Mouse (Mus musculus) common myeloid progenitor, adult 5-6 weeks (primary cell): ENCODE data around the gene Tubg2. TPM values are rescaled to one million over a fixed set of nuclear protein-coding genes. Genes with fewer than 3 reads are reported as not detected.

Source experiments
- ATAC-seq: replicated peaks from 2 replicates; pipeline ENCODE4 v1.8.0; 2016; ENCODE audit warnings: low read depth, mild to moderate bottlenecking, moderate TSS enrichment, inconsistent platforms; ENCODE audit not compliant: poor library complexity, severe bottlenecking
- total RNA-seq: library from RNA; stranded (forward); fragments of 200-1000, 187-1606 nt; gene quantifications from 2 replicates; pipeline ENCODE4 v1.2.3, GENCODE M21; 2017

The Tubg2 gene
- total RNA-seq, 1 experiment from 2014 or later = not detected

DNA sequence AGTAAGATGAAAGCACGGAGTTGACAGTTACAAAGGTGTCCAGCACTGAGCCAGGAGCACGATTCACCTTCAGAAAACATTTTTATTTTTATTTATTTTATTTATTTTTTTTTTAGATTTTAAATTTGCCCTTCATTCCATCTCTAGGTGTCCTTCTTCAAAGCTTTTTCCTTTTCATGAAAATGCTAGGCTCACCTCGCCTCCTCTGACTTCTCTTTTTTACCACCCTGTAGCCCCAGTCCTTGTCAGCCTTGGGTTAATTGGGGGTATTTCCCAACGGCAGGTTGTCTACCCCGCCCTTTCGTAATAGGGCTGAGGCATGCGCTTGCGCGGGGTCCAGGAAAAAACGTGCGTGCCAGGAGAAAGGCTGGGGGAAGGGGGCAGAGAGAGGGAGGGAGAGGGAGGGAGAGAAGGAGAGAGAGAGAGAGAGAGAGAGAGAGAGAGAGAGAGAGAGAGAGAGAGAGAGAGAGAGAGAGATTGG lies 20.0 kb downstream of the Tubg2 start:
- ATAC-seq = no peak

DNA sequence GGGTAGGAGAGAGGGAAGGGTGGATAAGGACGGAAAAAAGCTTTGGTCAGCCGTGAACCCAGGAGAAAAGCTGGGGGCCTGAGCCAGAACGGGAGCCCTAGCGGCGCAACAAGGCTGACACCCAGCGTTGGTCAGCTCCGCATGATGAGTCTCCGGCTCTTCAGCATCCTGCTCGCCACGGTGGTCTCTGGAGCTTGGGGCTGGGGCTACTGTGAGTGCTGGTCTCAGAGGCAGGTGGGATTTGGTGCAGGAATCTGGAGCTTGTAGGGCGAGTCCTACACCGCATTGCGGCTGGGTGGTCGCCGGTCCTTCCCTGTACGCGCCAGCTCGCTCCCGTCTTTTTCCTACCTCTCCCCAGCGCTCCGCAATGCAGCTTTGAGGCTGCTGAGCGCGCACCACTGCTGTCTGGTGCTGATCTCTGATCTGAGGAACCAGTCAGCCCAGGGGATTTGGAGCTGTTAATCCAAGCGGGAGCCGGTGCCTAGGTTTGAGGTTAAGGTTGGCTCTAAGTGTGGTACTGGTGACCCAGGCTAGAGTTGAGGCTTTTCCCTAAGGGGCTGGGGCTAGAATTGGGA lies 20.5 kb downstream of the Tubg2 start:
- ATAC-seq = no peak

DNA sequence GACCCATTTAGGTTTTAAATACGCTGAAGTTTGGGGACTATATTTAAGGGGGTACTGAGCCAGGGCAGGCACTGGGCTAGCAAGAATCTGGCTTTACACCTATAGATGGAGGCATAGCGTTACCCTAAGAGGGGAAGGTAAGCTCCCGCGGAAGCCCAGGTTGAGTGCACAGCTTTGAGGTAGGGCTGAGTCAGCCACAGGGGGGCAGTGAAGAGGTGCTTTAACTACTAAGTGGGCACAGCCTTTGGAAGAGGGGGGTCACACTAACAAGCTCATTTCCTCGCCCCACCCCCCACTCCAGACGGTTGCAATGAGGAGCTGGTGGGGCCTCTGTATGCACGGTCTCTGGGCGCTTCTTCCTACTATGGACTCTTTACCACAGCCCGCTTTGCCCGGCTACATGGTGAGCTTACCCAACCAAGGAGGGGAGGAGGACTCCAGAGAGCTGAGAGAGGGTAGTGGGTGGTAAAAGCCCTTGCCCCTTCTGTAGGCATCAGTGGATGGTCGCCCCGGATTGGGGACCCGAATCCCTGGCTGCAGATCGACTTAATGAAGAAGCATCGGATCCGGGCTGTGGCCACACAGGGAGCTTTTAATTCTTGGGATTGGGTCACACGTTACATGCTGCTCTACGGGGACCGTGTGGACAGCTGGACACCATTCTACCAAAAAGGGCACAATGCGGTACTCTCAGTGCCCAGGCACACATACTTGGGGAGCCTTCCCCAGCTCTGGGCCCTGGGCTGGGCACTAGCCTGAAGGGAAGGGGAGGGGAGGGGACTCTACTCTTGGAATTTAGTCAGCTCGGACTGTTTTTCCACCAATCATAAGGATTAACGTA lies 21.4 kb downstream of the Tubg2 start:
- no peak for ATAC-seq

DNA sequence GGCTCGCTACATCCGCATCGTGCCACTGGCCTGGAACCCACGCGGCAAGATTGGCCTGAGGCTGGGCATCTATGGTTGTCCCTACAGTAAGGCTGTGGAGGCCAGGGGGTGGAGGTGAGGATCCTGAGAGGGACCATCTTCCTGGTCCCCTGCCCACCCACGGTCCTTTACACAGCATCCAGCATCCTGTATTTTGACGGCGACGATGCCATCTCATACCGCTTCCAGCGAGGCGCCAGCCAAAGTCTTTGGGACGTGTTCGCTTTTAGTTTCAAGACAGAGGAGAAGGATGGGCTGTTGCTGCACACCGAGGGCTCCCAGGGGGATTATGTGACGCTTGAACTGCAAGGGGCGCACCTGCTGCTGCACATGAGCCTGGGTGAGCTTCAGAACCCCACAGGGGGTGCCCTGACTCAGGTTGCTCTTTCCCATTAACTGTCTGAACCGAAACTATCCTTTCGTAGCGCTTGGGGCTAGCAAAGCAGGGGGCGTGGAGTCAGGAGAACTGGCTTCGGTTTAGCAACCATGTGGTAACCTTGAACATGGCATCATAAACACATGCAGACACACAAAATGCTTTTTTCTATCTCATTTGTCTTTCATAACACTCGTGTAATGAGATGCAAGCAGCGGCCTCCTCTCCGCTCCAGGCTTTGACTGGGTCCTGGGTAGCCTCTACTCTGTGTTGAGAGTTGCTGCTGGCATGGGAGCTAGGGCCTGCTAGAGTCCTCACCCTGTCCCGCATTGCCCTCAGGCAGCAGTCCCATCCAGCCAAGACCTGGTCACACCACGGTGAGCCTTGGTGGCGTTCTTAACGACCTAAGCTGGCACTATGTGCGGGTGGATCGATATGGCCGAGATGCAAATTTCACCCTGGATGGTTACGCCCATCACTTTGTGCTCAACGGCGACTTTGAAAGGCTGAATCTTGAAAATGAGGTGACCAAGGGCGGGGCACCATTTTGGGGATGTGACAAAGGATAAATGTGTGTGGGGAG lies 22.7 kb downstream of the Tubg2 start:
- no peak for ATAC-seq

DNA sequence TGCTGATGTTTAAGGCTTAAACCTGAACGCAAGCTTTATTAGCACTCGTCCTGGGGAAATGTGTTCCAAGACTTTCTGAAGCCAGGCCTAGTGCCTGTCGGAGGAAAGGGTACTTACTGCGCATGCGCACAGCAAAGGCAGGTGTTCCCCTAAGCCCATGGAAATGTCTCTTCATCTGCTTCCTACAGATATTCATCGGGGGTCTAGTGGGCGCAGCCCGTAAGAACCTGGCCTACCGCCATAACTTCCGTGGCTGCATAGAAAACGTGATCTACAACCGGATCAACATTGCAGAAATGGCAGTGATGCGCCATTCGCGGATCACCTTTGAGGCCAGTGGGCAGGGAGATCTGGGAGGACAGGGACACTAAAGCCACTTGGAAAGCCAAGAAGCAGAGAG lies 23.6 kb downstream of the Tubg2 start:
- ATAC-seq = no peak

DNA sequence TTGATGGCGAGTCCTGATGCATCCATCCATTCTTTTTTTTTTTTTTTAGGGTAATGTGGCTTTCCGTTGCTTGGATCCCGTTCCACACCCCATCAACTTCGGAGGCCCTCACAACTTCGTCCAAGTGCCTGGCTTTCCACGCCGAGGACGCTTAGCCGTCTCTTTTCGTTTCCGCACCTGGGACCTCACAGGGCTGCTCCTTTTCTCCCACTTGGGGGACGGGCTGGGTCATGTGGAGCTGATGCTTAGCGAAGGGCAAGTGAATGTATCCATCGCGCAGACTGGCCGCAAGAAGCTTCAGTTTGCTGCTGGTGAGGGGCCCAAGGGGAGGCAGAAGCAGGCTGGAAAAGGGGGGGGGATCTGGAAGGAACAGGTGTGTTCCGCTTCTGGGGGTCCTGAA lies 24.6 kb downstream of the Tubg2 start:
- ATAC-seq = no peak

DNA sequence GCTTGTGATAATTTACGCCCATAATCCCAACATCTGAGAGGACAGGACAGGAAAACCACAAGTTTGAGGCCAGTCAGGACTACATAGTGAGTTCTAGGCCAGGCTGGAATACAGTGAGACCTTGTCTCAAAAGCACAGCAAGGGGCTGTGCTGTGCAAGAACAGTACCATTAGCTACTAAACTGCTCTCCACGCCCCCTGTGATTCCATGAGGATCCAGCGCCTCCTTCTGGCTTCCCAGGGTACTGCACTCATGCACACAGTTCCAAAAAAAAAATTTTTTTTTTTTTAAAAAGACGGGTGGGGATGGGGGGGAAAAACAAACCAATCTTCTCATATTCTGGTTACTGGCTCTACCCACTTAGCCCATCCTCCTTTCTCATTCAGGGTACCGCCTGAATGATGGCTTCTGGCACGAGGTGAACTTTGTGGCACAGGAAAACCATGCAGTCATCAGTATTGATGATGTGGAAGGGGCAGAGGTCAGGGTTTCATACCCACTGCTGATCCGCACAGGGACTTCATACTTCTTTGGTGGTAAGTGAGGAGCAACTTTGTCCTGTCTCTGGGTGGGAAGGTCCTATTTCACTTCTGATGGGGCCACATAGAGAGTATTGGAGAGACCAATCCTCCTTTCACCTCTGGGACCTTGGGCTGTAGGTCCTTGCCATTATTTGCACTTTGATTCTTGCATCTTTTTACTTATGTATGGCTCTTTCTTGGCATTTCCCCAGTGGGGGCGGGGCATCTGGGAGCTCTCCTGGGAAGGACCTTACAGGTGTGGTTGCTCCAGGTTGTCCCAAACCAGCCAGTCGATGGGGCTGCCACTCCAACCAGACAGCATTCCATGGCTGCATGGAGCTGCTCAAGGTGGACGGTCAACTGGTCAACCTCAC lies 25.4 kb downstream of the Tubg2 start:
- peak; percentile 64 for ATAC-seq

DNA sequence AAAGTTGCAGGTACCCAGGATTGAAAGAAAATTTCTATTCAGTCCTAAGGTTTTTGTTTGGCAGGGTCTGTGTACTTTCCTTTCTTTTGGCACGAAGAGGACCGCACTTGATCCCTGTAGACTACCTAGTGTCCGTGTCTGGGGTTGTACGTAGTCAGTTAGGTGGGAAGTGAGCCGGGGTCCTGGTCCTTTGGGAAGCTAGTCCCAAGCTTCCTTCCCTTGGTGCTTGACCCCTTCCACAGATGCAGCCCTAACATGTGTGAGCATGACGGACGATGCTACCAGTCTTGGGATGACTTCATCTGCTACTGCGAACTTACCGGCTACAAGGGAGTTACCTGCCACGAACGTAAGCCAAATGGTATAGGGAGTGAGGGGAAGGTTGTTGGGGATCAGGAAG lies 26.3 kb downstream of the Tubg2 start:
- no peak for ATAC-seq

DNA sequence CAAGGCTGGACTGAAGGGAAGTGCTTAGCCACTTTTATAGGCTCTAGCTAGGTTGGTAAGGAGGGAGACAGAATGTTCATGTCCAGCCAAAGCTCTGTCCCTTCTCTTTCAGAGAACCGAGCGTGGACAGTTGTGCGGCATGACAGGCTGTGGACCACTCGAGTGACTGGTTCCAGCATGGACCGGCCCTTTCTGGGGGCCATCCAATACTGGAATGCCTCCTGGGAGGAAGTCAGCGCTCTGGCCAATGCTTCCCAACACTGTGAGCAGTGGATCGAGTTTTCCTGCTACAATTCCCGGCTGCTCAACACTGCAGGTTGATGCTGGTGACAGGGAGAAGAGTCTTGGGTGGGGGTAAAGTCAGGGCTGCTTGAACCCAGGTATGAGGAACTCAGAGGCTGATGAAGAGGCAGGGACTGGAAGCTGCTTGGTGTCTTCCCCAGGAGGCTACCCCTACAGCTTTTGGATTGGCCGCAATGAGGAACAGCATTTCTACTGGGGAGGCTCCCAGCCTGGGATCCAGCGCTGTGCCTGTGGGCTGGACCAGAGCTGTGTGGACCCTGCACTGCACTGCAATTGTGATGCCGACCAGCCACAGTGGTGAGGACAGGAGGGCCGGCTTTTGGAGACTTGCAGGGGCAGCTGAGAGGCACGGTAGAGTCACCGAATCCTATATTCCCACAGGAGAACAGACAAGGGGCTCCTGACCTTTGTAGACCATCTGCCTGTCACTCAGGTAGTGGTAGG lies 27.2 kb downstream of the Tubg2 start:
- ATAC-seq = no peak

DNA sequence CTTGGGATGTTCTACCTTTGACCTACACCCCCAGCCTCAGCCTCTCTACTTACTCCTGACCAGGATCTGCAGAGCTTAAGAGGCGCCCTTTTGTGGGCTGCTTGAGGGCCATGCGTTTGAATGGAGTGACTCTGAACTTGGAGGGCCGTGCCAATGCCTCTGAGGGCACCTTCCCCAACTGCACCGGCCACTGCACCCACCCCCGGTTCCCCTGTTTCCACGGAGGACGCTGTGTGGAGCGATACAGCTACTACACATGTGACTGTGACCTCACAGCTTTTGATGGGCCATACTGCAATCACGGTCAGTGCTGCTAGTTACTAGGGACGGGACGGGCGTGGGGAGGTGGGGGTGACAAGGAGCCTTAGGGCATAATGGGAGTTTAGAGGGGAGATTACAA lies 29.3 kb downstream of the Tubg2 start:
- no peak for ATAC-seq

DNA sequence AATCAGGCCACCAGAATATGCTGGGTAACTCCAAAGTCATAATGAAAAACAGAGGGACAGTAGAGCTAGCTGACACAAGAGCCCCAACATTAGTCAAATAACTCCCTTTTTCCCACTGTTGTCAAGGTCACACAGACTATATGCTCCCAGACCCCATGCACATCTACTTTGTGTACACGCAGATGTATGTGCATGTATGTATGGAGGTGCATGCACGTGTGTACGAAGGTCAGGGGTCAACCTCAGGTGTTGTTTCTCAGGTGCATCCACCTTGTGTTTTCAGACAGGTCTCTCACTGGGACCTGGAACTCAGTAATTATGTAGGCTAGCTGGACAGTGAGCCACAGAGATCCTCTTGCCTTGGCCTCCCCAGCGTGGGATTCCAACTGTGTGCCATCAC lies 29.7 kb downstream of the Tubg2 start:
- ATAC-seq = no peak

DNA sequence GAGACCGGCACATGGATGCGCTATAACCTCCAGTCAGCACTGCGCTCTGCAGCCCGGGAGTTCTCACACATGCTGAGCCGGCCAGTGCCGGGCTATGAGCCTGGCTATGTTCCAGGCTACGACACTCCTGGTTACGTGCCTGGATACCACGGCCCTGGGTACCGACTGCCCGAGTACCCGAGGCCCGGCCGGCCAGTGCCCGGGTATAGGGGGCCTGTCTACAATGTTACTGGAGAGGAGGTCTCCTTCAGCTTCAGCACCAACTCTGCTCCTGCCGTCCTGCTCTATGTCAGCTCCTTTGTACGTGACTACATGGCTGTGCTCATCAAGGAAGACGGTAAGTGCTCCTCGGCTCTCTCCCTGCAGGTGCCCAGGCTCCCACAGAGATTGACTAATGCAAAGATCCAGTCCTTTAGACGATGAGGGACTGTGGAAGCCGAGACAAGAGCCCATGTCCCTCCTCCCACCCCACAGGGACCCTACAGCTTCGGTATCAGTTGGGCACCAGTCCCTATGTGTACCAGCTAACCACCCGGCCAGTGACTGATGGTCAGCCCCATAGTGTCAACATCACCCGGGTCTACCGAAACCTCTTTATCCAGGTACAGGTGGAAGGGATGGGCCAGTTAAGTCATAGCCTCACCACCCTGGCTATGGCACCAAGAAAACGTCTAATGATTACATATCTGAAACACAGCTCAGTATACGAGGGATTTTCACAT lies 31.0 kb downstream of the Tubg2 start:
- no peak for ATAC-seq

DNA sequence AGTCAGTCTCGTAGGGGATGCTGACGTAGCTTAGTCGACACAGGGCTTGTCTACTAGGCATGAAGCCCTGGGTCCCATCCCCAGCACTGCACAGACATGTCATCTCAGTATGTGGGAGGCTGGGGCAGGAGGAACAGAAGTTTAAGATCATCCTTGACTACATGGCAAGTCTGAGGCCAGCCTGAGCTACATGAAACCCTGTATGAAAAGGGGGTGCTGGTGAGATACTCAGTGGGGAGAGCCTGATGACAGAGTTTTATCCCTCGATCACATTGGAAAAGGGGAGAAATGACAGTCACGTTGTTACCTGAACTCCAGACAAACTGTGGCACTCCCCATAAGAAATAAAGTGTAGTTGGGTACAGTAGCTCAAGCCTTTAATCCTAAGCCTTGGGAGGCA lies 31.8 kb downstream of the Tubg2 start:
- ATAC-seq = no peak

DNA sequence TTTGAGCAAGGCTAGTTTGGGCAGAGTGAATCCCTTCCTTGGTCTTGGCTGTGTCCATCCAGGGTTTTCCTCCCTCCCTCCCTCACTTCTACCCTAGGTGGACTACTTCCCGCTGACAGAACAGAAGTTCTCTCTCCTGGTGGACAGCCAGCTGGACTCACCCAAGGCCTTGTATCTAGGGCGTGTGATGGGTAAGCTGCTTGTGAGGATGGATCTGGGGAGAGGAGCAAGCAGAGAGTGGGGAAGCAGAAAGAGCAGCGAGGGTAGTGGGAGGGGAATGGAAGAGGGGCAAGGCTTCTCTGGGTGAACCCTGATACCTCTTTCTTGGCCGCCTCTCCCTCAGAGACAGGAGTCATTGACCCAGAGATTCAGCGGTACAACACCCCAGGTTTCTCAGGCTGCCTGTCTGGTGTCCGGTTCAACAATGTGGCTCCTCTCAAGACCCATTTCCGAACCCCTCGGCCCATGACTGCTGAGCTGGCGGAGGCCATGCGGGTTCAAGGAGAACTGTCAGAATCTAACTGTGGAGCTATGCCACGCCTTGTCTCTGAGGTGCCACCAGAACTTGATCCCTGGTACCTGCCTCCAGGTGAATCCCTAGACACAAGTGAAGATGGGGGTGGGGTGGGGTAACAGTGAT lies 32.6 kb downstream of the Tubg2 start:
- no peak for ATAC-seq

DNA sequence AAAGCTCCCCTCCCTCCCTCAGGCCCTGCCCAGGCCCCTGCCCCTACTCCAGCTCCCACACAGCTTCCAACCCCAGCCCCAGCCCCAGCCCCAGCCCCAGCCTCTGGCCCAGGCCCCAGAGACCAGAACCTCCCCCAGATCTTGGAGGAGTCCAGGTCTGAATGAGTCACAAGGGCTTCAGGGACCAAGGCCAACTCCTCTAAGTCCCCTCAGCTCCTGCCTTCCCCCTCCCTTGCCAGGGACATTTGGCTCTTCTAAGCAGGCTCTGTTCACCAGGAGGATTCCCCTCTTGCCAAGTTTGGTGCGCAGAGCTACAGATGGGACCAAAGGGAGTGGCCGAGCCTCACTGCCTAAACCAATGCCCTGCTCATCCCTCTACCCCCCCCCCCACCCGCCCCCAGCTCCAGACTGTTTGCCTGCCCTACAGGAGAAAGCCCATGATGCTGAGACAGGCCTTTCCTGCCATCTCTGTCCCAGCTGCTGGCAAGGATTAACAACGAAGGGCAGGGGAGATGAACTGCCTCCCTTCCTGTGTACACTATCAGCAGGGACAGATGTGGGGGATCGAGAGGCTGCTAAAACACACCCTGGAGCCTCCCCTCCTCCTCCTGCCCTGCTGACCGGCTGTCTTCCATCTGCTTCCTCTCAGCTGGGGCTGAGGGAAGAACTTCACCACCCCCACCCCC lies 33.9 kb downstream of the Tubg2 start:
- peak; percentile 83 for ATAC-seq

DNA sequence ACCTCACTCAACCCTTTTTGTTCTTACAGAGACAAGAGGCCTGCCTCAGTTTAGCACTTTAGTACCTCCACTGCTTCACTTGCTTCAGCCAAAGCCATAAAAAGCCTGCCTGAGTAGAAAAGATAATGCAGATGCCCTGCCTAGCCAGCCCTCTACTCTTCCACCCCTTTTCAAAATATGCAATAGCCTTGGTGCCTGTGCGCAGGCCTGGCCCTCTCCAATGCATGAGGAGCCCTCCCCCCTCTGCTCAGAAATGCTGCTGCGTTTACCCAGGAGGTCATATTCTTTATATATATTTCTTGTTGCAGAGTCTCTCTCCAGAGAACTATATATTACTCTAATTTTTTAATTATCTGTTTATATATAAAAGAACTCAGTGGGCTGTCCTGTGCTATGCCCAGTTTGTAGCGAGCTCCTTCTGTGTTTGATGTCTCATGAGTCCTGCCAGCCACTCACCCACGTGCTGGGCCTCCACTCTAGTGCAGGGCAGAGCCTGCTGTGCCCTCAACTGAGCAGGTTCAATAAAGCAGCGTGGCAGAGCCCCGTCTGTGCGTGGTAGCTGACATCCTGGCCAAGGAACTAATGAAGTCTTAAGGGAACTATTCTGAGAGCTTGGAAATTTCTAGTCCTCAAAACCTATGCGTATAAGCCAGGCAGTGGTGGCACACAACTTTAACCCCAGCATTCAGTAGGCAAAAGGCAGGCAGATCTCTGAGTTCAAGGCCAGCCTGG lies 34.6 kb downstream of the Tubg2 start:
- peak; percentile 51 for ATAC-seq
